Mouse (Mus musculus): Measurements from ENCODE around the gene Plekhm1. TPM values are rescaled to one million over a fixed set of nuclear protein-coding genes. Genes with fewer than 3 reads are reported as not detected.
"Not testable (repeated sequence)": the region's sequence is repeated elsewhere in the genome, so short reads cannot be mapped to it uniquely, and the experiment has no call there.

Gene Plekhm1
- polyA plus RNA-seq, 1 experiment = 6.3 TPM

DNA sequence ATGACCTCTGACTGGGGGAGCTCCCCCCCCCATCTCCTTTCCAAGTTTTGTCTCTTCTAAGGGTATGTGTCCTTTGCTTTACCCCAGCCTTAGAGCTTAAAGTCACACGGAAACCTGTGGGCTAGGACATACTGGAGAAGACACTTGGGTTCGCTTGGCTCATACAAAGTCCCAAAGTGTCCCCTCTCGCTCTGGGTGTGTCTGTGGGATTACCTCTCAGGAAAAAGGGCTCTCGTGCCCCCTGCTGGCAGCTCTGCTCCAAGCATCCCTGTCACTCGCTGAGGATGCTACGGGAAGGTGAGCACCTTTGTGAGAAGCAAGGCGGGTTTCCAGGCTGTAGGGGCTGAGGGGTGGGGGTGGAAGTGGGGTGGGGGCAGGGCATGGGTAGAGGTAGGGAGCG, 87.3 kb downstream of the Plekhm1 start:
- no peaks in the 10 kb centered on the region for H3K36me3 ChIP-seq (ENCODE audit: control insufficient read depth, insufficient read depth, low read length)
- no peaks in the 10 kb centered on the region for H3K27me3 ChIP-seq (ENCODE audit: control insufficient read depth, insufficient read depth, low read length)
- no peak overlapping the region for H3K4me3 ChIP-seq (ENCODE audit: control insufficient read depth, low read depth, low read length)
- TF ChIP-seq POLR2A (IDR thresholded peaks at IDR 0.05; ENCODE audit: control insufficient read depth, low read depth, low read length) (no peak), CTCF (IDR thresholded peaks at IDR 0.05; ENCODE audit: control insufficient read depth, insufficient read depth, insufficient replicate concordance, low read depth, low read length) (peak; percentile 67; the same call in 1 of the 2 replicates)
- peaks cover 3% of the 10 kb centered on the region; the same call in 1 of the 2 replicates for H3K4me1 ChIP-seq (ENCODE audit: control insufficient read depth, insufficient read depth, low read length)
- H3K27ac ChIP-seq (ENCODE audit: control insufficient read depth, insufficient read depth, low read depth, low read length) = no peak overlapping the region

DNA sequence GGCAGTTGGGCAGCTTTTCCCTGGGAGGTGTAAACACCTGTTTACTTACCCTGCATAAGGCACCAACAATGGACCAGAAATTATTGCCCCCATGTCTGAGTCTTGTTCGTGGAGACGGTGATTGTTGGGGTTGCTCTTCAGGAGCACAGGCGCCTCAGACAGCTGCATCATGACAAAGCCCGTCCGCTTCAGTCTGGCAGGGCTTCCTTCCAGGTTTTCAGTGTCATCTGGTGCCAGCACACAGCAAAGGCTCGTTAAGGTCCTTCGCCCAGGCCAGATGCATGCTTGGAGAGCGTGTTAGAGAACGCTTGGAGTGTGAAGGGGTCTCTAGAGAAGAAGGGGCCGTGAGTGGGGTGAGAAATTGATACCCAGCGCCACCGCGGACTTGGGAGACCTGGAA, 87.8 kb downstream of the Plekhm1 start:
- Histone ChIP-seq H3K4me1 (ENCODE audit: control insufficient read depth, insufficient read depth, low read length) (peaks cover 3% of the 10 kb centered on the region; the same call in 1 of the 2 replicates), H3K27me3 (ENCODE audit: control insufficient read depth, insufficient read depth, low read length) (no peaks in the 10 kb centered on the region), H3K4me3 (ENCODE audit: control insufficient read depth, low read depth, low read length) (no peak overlapping the region), H3K36me3 (ENCODE audit: control insufficient read depth, insufficient read depth, low read length) (no peaks in the 10 kb centered on the region), H3K27ac (ENCODE audit: control insufficient read depth, insufficient read depth, low read depth, low read length) (no peak overlapping the region)
- TF ChIP-seq POLR2A (IDR thresholded peaks at IDR 0.05; ENCODE audit: control insufficient read depth, low read depth, low read length) = no peak
- no peak for TF ChIP-seq CTCF (IDR thresholded peaks at IDR 0.05; ENCODE audit: control insufficient read depth, insufficient read depth, insufficient replicate concordance, low read depth, low read length)

DNA sequence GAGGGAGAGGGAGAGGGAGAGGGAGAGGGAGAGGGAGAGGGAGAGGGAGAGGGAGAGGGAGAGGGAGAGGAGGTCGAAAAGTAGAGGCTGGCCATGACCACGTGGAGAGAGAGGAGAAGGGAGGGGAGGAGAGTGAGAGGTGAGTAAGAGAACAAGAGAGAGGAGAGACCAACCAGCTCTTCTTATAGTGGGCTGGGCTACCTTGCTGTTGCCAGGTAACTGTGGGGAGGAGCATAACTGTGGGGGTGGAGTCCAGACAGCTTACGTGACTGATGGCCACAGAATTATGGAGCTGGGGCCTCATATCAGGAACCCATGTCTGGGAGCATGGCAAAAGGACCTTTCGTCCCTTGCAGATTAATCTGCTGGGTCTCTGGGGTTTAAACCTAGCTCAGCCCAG, 89.7 kb downstream of the Plekhm1 start:
- H3K36me3 ChIP-seq (ENCODE audit: control insufficient read depth, insufficient read depth, low read length); H3K27ac ChIP-seq (ENCODE audit: control insufficient read depth, insufficient read depth, low read depth, low read length); H3K27me3 ChIP-seq (ENCODE audit: control insufficient read depth, insufficient read depth, low read length); H3K4me3 ChIP-seq (ENCODE audit: control insufficient read depth, low read depth, low read length); H3K4me1 ChIP-seq (ENCODE audit: control insufficient read depth, insufficient read depth, low read length): not testable (repeated sequence)

DNA sequence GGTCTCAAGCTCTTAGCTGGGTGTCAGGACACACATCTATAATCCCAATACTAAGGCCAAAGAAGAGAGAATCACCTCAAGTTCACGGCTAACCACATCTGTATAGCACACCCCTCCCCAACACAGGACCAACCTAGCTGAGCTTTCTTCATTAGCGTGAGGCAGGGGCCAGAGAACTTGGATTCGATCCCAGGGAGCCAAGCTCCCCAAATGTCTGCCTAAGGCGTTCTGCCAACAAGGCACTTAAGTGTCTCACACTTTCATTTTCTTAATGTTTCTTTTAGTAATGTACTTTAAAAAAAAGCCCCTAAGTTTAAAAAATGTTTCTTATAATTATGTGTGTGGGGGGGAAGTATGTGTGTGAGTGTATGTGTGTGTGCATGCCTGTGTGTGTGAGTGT, 91.8 kb downstream of the Plekhm1 start:
- H3K4me1 ChIP-seq (ENCODE audit: control insufficient read depth, insufficient read depth, low read length) = no peaks in the 10 kb centered on the region
- no peak overlapping the region for H3K4me3 ChIP-seq (ENCODE audit: control insufficient read depth, low read depth, low read length)
- no peaks in the 10 kb centered on the region for H3K36me3 ChIP-seq (ENCODE audit: control insufficient read depth, insufficient read depth, low read length)
- no peak for TF ChIP-seq CTCF (IDR thresholded peaks at IDR 0.05; ENCODE audit: control insufficient read depth, insufficient read depth, insufficient replicate concordance, low read depth, low read length)
- no peak for TF ChIP-seq POLR2A (IDR thresholded peaks at IDR 0.05; ENCODE audit: control insufficient read depth, low read depth, low read length)
- no peak overlapping the region for H3K27ac ChIP-seq (ENCODE audit: control insufficient read depth, insufficient read depth, low read depth, low read length)
- no peaks in the 10 kb centered on the region for H3K27me3 ChIP-seq (ENCODE audit: control insufficient read depth, insufficient read depth, low read length)

DNA sequence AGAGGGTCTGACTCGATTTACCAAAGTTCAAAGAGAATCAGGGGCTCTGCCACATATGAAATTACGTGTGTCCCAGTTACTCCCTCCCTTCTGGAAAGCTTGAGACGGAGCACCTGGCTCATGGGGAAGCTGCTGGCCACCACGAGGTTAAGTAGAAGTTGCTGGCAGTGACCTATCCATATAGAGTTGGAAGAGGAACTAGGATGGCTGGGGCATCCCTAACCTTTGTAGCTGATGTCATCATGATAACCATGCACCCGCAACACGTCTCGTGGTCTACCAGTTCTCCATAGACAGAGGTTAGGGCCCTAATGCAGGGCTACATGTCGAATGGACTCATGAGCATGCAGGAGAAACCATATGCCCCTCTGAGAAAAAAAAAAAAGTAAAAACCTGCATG, 92.3 kb downstream of the Plekhm1 start:
- Histone ChIP-seq H3K27ac (ENCODE audit: control insufficient read depth, insufficient read depth, low read depth, low read length) (no peak overlapping the region), H3K4me3 (ENCODE audit: control insufficient read depth, low read depth, low read length) (no peak overlapping the region), H3K27me3 (ENCODE audit: control insufficient read depth, insufficient read depth, low read length) (no peaks in the 10 kb centered on the region), H3K4me1 (ENCODE audit: control insufficient read depth, insufficient read depth, low read length) (no peaks in the 10 kb centered on the region), H3K36me3 (ENCODE audit: control insufficient read depth, insufficient read depth, low read length) (no peaks in the 10 kb centered on the region)
- TF ChIP-seq CTCF (IDR thresholded peaks at IDR 0.05; ENCODE audit: control insufficient read depth, insufficient read depth, insufficient replicate concordance, low read depth, low read length) = no peak
- TF ChIP-seq POLR2A (IDR thresholded peaks at IDR 0.05; ENCODE audit: control insufficient read depth, low read depth, low read length) = no peak

DNA sequence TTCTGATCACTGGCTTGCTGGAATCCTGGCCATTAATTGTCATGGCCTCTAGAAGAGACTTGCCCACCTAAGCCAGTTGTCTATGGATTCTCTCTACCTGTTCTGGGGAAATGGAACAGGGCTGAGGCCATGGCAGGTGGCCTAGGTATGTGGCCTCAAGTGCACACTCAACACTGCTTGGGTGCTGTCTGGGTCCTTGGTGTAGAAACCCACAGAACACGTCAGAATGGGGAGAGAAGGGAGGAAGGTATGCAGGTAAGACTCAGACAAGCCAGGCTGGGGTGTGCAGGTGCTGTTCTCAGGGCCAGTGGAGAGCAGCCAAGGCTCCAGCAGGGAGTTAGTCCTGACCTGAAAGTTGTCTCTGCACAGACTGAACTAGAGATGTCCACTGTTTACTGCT, 94.4 kb downstream of the Plekhm1 start:
- H3K27ac ChIP-seq (ENCODE audit: control insufficient read depth, insufficient read depth, low read depth, low read length) = no peak overlapping the region
- no peak overlapping the region for H3K4me3 ChIP-seq (ENCODE audit: control insufficient read depth, low read depth, low read length)
- TF ChIP-seq CTCF (IDR thresholded peaks at IDR 0.05; ENCODE audit: control insufficient read depth, insufficient read depth, insufficient replicate concordance, low read depth, low read length) (no peak), POLR2A (IDR thresholded peaks at IDR 0.05; ENCODE audit: control insufficient read depth, low read depth, low read length) (no peak)
- H3K36me3 ChIP-seq (ENCODE audit: control insufficient read depth, insufficient read depth, low read length) = no peaks in the 10 kb centered on the region
- H3K4me1 ChIP-seq (ENCODE audit: control insufficient read depth, insufficient read depth, low read length) = no peaks in the 10 kb centered on the region
- no peaks in the 10 kb centered on the region for H3K27me3 ChIP-seq (ENCODE audit: control insufficient read depth, insufficient read depth, low read length)

DNA sequence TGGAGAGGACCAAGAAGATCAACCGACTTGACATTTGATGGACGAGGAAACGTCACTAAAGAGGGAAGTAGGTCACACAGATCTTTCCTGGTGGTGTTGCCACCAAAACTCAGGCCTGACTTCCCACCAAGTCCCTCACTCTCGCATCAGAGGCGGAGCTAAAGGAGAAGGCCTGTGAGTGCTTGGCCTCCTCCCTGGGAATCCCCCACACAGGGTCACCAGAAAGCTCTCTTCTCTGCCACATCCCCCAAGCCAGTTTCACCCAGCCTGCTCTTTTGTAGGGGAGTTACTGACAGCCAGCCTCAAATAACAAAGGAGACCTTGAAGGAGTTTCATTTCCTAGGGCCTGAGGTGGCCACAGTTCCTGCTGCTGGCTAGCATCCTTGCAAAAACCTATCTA, 97.1 kb downstream of the Plekhm1 start:
- Histone ChIP-seq H3K27ac (ENCODE audit: control insufficient read depth, insufficient read depth, low read depth, low read length) (no peak overlapping the region), H3K4me1 (ENCODE audit: control insufficient read depth, insufficient read depth, low read length) (peaks cover 5% of the 10 kb centered on the region), H3K36me3 (ENCODE audit: control insufficient read depth, insufficient read depth, low read length) (no peaks in the 10 kb centered on the region), H3K27me3 (ENCODE audit: control insufficient read depth, insufficient read depth, low read length) (no peaks in the 10 kb centered on the region), H3K4me3 (ENCODE audit: control insufficient read depth, low read depth, low read length) (no peak overlapping the region)
- TF ChIP-seq CTCF (IDR thresholded peaks at IDR 0.05; ENCODE audit: control insufficient read depth, insufficient read depth, insufficient replicate concordance, low read depth, low read length) (no peak), POLR2A (IDR thresholded peaks at IDR 0.05; ENCODE audit: control insufficient read depth, low read depth, low read length) (no peak)

DNA sequence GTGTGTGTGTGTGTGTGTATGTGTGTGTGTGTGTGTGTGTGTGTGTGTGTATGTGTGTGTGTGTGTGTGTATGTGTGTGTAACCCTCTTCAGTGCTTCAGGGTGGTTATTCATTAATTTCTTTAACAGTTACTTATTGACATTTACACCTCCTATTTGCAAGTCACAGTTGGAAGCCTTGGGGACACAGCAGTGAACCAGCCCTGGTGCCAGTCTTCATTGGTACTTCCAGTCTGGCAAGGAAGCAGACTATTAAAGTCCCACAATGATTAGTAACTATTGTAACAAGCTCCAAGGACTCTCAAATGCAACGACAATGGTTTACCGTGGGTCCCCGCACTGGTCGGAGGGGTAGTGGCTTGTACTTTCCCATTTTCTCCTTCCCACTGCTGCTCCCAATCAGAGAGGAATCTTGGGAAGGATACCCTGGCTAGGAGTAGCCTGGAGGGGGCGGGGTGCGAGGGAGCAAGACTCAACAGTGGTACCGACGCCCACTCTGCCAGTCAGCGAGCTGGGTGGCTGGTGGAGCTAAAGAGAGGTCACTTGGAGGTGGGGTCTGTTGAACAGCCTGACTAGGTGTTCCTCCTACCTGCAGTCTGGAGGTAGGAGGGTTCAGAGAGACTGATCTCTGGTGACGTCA, 97.6 kb downstream of the Plekhm1 start:
- H3K27me3 ChIP-seq (ENCODE audit: control insufficient read depth, insufficient read depth, low read length) = no peaks in the 10 kb centered on the region
- H3K27ac ChIP-seq (ENCODE audit: control insufficient read depth, insufficient read depth, low read depth, low read length) = no peak overlapping the region
- peaks cover 5% of the 10 kb centered on the region for H3K4me1 ChIP-seq (ENCODE audit: control insufficient read depth, insufficient read depth, low read length)
- H3K4me3 ChIP-seq (ENCODE audit: control insufficient read depth, low read depth, low read length) = no peak overlapping the region
- TF ChIP-seq CTCF (IDR thresholded peaks at IDR 0.05; ENCODE audit: control insufficient read depth, insufficient read depth, insufficient replicate concordance, low read depth, low read length) = no peak
- no peak for TF ChIP-seq POLR2A (IDR thresholded peaks at IDR 0.05; ENCODE audit: control insufficient read depth, low read depth, low read length)
- no peaks in the 10 kb centered on the region for H3K36me3 ChIP-seq (ENCODE audit: control insufficient read depth, insufficient read depth, low read length)

Other genes with a start within 250 kb of the Plekhm1 start
- gene Fmnl1, start 241.6 kb downstream of the Plekhm1 start, polyA plus RNA-seq (2012; rRNA removed) = 18.4 and 21.6 TPM in 2 replicates
- gene 1700023F06Rik, start 204.1 kb downstream of the Plekhm1 start, polyA plus RNA-seq (2012; rRNA removed) = 451 and 466 TPM in 2 replicates
- 142 and 168 TPM in 2 replicates for gene Spata32, start 194.3 kb downstream of the Plekhm1 start, polyA plus RNA-seq (2012; rRNA removed)
- 2.4 and 5.2 TPM in 2 replicates for gene Map3k14, start 145.2 kb downstream of the Plekhm1 start, polyA plus RNA-seq (2012; rRNA removed)
- 1.0 and 1.6 TPM in 2 replicates for gene Arhgap27, start 49.0 kb downstream of the Plekhm1 start, polyA plus RNA-seq (2012; rRNA removed)
- 32.8 and 42.8 TPM in 2 replicates for gene Lrrc37a, start 91.9 kb upstream of the Plekhm1 start, polyA plus RNA-seq (2012; rRNA removed)
- gene Gm884, start 208.5 kb upstream of the Plekhm1 start, polyA plus RNA-seq (2012; rRNA removed) = 21.5 and 29.5 TPM in 2 replicates
- gene Lyzl6, start 226.2 kb upstream of the Plekhm1 start, polyA plus RNA-seq (2012; rRNA removed) = 231 and 296 TPM in 2 replicates
- gene Rprml, start 236.9 kb upstream of the Plekhm1 start, polyA plus RNA-seq (2012; rRNA removed) = 2.7 and 4.8 TPM in 2 replicates